Mouse (Mus musculus) induced T-regulatory cell, adult 2 months (primary cell): ENCODE measurements around the gene Med12l.
"Not testable (repeated sequence)": the region's sequence is repeated elsewhere in the genome, so short reads cannot be mapped to it uniquely, and the experiment has no call there.

Source experiments
- DNase-seq: peaks from one replicate; pipeline ENCODE4 v3.0.0-alpha.2; 2012; ENCODE audit warnings: low read depth

Med12l gene

GRCm38 (mm10) chr3:59022971-59023370, 17.3 kb downstream of the Med12l start:
- DNase-seq: no peak

- DNase-seq: no peak
These were observed 19.0 kb downstream of the Med12l start for GRCm38 (mm10) chr3:59024531-59025192.

- no peak for DNase-seq
These were observed 19.5 kb downstream of the Med12l start for GRCm38 (mm10) chr3:59025193-59025535.

- no peak for DNase-seq
These were observed 23.1 kb downstream of the Med12l start for GRCm38 (mm10) chr3:59028696-59029095.

GRCm38 (mm10) chr3:59030986-59031385, 25.4 kb downstream of the Med12l start:
- no peak for DNase-seq

- DNase-seq: no peak
These were observed 35.9 kb downstream of the Med12l start for GRCm38 (mm10) chr3:59041487-59041886.

- no peak for DNase-seq
These were observed 49.4 kb downstream of the Med12l start for GRCm38 (mm10) chr3:59054834-59055535.

GRCm38 (mm10) chr3:59059022-59059541, 53.5 kb downstream of the Med12l start:
- peak; percentile 78 for DNase-seq

- DNase-seq: no peak
These were observed 54.5 kb downstream of the Med12l start for GRCm38 (mm10) chr3:59060131-59060530.

- DNase-seq: peak; percentile 70
These were observed 56.5 kb downstream of the Med12l start for GRCm38 (mm10) chr3:59062141-59062540.

GRCm38 (mm10) chr3:59063431-59063830, 57.8 kb downstream of the Med12l start:
- no peak for DNase-seq

GRCm38 (mm10) chr3:59065937-59066336, 60.3 kb downstream of the Med12l start:
- DNase-seq: no peak

- no peak for DNase-seq
These were observed 61.1 kb downstream of the Med12l start for GRCm38 (mm10) chr3:59066558-59067294.

GRCm38 (mm10) chr3:59069071-59069470, 63.4 kb downstream of the Med12l start:
- DNase-seq: not testable (repeated sequence)

- peak; percentile 73 for DNase-seq
These were observed 71.7 kb downstream of the Med12l start for GRCm38 (mm10) chr3:59077278-59077677.

- no peak for DNase-seq
These were observed 73.0 kb downstream of the Med12l start for GRCm38 (mm10) chr3:59078585-59078984.

GRCm38 (mm10) chr3:59079327-59079726, 73.7 kb downstream of the Med12l start:
- DNase-seq: peak; percentile 93

- no peak for DNase-seq
These were observed 74.8 kb downstream of the Med12l start for GRCm38 (mm10) chr3:59080293-59080916.

- peak; percentile 87 for DNase-seq
These were observed 75.3 kb downstream of the Med12l start for GRCm38 (mm10) chr3:59080919-59081318.

GRCm38 (mm10) chr3:59092702-59093101, 87.1 kb downstream of the Med12l start:
- no peak for DNase-seq

GRCm38 (mm10) chr3:59097421-59097820, 91.8 kb downstream of the Med12l start:
- DNase-seq: no peak

- peak; percentile 46 for DNase-seq
These were observed 92.9 kb downstream of the Med12l start for GRCm38 (mm10) chr3:59098540-59098939.
